Mouse (Mus musculus) heart, adult 2 months (tissue): ENCODE results near the gene Atl1. TPM values are rescaled to one million over a fixed set of nuclear protein-coding genes. Genes with fewer than 3 reads are reported as not detected.

Source experiments
- DNase-seq, 2 experiments: peaks; one replicate each; pipeline ENCODE4 v3.0.0; 2021
- H3K27ac ChIP-seq: fragments of 200-600 bp; 2 replicates; pipeline ENCODE4 v1.8.1; 2022
- H3K27me3 ChIP-seq: fragments of 200-500 bp; 2 replicates; pipeline ENCODE4 v1.6.1; 2012; ENCODE audit warnings: mild to moderate bottlenecking, low read length, inconsistent platforms, mixed read lengths; ENCODE audit not compliant: control insufficient read depth, insufficient read depth
- H3K36me3 ChIP-seq: fragments of 200-500 bp; 2 replicates; pipeline ENCODE4 v1.6.1; 2012; ENCODE audit warnings: low read length, inconsistent platforms; ENCODE audit not compliant: control insufficient read depth, insufficient read depth
- H3K4me1 ChIP-seq: fragments of 200-500 bp; 2 replicates; pipeline ENCODE4 v1.6.1; 2011; ENCODE audit warnings: low read length; ENCODE audit not compliant: control insufficient read depth, insufficient read depth
- H3K4me3 ChIP-seq: fragments of 200-600 bp; 2 replicates; pipeline ENCODE4 v1.8.1; 2022
- H3K79me2 ChIP-seq: fragments of 200-500 bp; replicated peaks from 2 replicates; pipeline ENCODE4 v1.6.1; 2012; ENCODE audit warnings: mild to moderate bottlenecking, inconsistent platforms, low read length, moderate library complexity, mixed read lengths; ENCODE audit not compliant: control insufficient read depth, insufficient read depth
- H3K9ac ChIP-seq: fragments of 200-500 bp; 2 replicates; pipeline ENCODE4 v1.6.1; 2012; ENCODE audit warnings: low read depth, mild to moderate bottlenecking, control low read depth, inconsistent platforms, low read length, mixed read lengths
- CTCF ChIP-seq: fragments of 200-600 bp; IDR thresholded peaks from 2 replicates; pipeline ENCODE4 v1.8.1; 2022; ENCODE audit warnings: antibody characterized with exemption, mild to moderate bottlenecking, moderate library complexity
- EP300 ChIP-seq: fragments of 200-500 bp; IDR thresholded peaks from 2 replicates; pipeline ENCODE4 v1.6.1; 2011; ENCODE audit warnings: low read depth, low read length, control low read depth; ENCODE audit not compliant: insufficient read depth
- POLR2A ChIP-seq: fragments of 200-500 bp; IDR thresholded peaks from 2 replicates; pipeline ENCODE4 v1.6.1; 2011; ENCODE audit warnings: mild to moderate bottlenecking, low read depth, low read length, control low read depth; ENCODE audit not compliant: insufficient read depth
- WGBS: fragments of 180-500 bp; shearing (Covaris S2); methylation state at CpG from one replicate; pipeline ENCODE4 v1.1.7; 2018; 5-methylcytosine and 5-hydroxymethylcytosine counted together
- intact Hi-C: fragments of 180-260 bp; cut with DNase I; formaldehyde crosslinking; loops from one replicate; pipeline ENCODE4 v1.15.1; 2025
- polyA plus RNA-seq: library from polyadenylated mRNA; depleted of rRNA; stranded (reverse); fragments of >200 nt; gene quantifications from 2 replicates; pipeline ENCODE4 v1.2.3, GENCODE M21; 2012
- total RNA-seq, 2 experiments: library from RNA; stranded (reverse); gene quantifications; 2 replicates each; pipeline ENCODE4 v1.2.3; 2021

Gene Atl1
- total and polyA plus RNA-seq, 3 experiments: 2.9 to 4.0 (median 4.0) TPM

DNA sequence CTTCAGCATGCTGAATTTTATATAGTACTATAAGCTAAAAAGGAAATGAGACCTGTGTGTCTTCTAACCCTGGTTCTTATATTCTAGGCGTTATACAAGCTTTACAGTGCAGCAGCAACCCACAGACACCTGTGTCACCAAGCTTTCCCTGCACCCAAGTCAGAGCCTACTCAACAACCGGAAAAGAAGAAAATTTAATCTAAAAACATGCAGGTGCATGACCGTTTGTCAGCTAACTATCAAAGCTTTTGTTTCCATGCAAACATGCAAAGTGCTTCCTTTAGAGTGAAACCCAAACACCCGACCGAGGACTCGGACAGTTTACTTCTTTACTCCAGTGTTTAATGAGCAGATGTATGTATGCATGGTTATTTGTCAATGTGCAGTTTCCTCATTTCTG, 70.7 kb downstream of the Atl1 start:
- no peak for DNase-seq
- peaks cover 16% of the 10 kb centered on the region for H3K36me3 ChIP-seq
- no peak overlapping the region for H3K27ac ChIP-seq
- 88% methylated on average over 6 of the region's 6 CpGs for WGBS
- no peaks in the 10 kb centered on the region for H3K27me3 ChIP-seq
- peaks cover 4% of the 10 kb centered on the region for H3K4me1 ChIP-seq
- intact Hi-C loops: loop anchor here (2.0 kb wide), 1 partner anchor 182 kb away; no protein-coding TSS in a partner anchor
- TF ChIP-seq POLR2A (no peak), EP300 (no peak), CTCF (no peak)
- no peak overlapping the region for H3K4me3 ChIP-seq
- no peaks in the 10 kb centered on the region for H3K79me2 ChIP-seq
- H3K9ac ChIP-seq: no peak overlapping the region

DNA sequence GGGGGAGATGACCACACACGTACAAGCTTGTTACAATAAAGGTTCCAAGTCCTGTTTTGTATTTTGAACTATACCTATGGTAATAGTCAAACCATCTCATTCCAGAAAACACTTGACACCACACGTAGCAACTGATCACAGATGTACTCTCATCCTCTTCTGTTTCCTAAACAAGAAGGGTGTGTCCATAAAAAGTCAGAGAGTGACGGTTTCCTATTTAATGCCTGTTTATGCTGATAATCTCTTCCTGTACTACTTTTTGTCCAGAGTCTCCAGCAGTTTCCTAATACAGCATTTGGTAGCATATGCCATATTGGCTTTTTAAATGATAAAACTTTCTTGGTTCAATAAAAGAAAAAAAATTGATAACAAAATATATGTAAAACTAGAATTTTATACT, 73.2 kb downstream of the Atl1 start:
- no peak for TF ChIP-seq POLR2A
- TF ChIP-seq EP300: no peak
- no peak for TF ChIP-seq CTCF
- Histone ChIP-seq H3K27me3 (no peaks in the 10 kb centered on the region), H3K79me2 (no peaks in the 10 kb centered on the region), H3K4me1 (peaks cover 4% of the 10 kb centered on the region), H3K36me3 (peaks cover 18% of the 10 kb centered on the region), H3K4me3 (no peak overlapping the region), H3K27ac (no peak overlapping the region; the same call in 1 of the 2 replicates), H3K9ac (no peak overlapping the region)
- no peak for DNase-seq
- intact Hi-C loops: loop anchor here (2.0 kb wide), 1 partner anchor 17 kb away; no protein-coding TSS in a partner anchor
- WGBS: 42% methylated on average over 3 of the region's 3 CpGs

DNA sequence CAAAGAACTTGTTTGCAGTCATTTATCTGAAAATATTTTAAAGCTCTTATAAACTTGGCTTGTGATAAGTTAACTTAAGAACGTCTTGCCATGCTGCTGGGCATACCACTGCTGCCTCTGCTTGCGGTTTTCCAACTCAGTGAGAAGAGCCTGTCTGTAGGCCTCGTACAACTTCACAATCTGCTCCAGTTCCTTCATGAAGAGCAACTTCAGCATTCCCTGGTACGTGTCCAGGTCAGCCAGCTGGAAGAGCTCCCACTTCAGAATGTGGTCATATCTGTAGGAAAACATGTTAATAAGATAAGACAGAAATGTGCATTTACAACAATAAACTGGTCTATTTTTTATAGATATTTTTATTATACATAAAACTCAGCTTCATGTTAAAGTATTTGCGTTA, 73.7 kb downstream of the Atl1 start:
- Histone ChIP-seq H3K36me3 (peaks cover 21% of the 10 kb centered on the region), H3K27ac (peak overlapping the region; percentile 0; the same call in 1 of the 2 replicates), H3K79me2 (no peaks in the 10 kb centered on the region), H3K27me3 (no peaks in the 10 kb centered on the region), H3K4me1 (peaks cover 4% of the 10 kb centered on the region), H3K9ac (no peak overlapping the region), H3K4me3 (no peak overlapping the region)
- peak in 1 of 2 experiments; percentile 45 for DNase-seq
- TF ChIP-seq POLR2A: no peak
- no peak for TF ChIP-seq EP300
- TF ChIP-seq CTCF: no peak
- intact Hi-C loops: loop anchor here (2.0 kb wide), 1 partner anchor 17 kb away; no protein-coding TSS in a partner anchor
- 20% methylated on average over 5 of the region's 5 CpGs for WGBS

DNA sequence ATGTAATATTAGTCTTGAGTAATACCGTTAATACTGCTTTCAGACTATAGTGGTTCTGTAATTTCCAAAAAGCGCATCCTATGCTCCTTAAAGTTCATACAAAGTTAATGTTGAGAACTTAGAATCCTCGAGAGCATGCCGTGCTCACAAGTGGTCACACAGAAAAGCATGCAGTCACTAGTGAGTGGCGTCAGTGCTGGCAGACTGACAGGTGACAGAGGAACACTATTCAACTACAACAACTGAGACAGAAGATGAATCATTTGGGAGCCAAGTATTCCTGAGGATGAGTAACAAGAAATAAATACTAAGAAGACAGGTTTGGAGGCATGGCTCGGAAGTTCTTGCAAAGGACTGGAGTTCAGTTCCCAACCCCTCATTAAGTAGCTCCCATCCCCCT, 74.7 kb downstream of the Atl1 start:
- intact Hi-C loops: loop anchor here (2.0 kb wide), 1 partner anchor 16 kb away; no protein-coding TSS in a partner anchor
- no peak overlapping the region for H3K27ac ChIP-seq
- peaks cover 25% of the 10 kb centered on the region for H3K36me3 ChIP-seq
- H3K79me2 ChIP-seq: no peaks in the 10 kb centered on the region
- TF ChIP-seq EP300 (no peak), POLR2A (no peak), CTCF (no peak)
- no peak for DNase-seq
- H3K27me3 ChIP-seq: no peaks in the 10 kb centered on the region
- WGBS: 71% methylated on average over 6 of the region's 6 CpGs
- no peak overlapping the region for H3K4me3 ChIP-seq
- H3K4me1 ChIP-seq: peaks cover 4% of the 10 kb centered on the region
- H3K9ac ChIP-seq: no peak overlapping the region

DNA sequence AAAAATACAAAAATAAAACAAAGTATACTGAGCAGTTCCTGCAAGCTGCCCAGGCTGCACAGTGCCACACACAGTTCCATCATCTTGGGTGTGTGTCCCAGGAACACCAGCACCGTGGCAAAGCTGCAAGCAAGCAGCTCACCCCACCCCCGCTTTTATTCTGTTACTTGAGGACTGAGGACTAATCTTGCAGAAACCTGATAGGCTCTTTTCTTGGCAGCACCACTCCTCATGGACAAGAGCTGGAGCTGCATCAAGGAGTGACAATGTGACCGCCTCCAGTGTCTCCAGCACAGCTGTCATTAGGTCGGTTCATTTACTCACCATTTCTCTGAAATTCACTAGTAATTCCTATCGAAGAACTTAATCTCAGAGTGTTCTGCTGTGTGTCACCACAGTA, 75.7 kb downstream of the Atl1 start:
- H3K4me3 ChIP-seq: no peak overlapping the region

DNA sequence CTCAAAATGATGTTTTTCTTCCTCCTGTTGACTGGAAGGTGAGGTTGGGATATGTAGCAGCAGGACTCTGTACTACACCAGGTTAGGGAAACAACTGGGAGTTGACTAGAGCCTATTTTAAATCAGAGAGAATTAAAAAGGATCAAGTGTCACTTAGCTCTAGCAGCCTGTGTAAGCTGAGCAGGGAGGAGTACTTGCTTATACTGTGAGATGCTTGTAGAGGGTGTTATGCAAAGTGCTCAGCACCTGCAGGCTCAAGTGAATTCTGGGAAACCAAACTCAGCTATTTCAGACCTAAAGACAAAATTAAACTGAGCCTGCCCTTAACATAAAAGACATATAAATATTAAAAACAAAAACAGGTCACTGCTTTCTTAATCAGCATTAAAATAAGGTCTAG, 81.3 kb downstream of the Atl1 start:
- H3K27me3 ChIP-seq: no peaks in the 10 kb centered on the region
- intact Hi-C loops: no loop called here
- peaks cover 5% of the 10 kb centered on the region; the same call in 1 of the 2 replicates for H3K79me2 ChIP-seq
- H3K27ac ChIP-seq: no peak overlapping the region
- no peak overlapping the region for H3K9ac ChIP-seq
- peaks cover 36% of the 10 kb centered on the region for H3K36me3 ChIP-seq
- DNase-seq: no peak
- no peak for TF ChIP-seq CTCF
- TF ChIP-seq EP300: no peak
- no peak for TF ChIP-seq POLR2A
- peaks cover 9% of the 10 kb centered on the region for H3K4me1 ChIP-seq
- no peak overlapping the region for H3K4me3 ChIP-seq

More for the DNA sequence above, 75.7 kb downstream of the Atl1 start:
- Histone ChIP-seq H3K36me3 (peaks cover 27% of the 10 kb centered on the region), H3K79me2 (peaks cover 2% of the 10 kb centered on the region; the same call in 1 of the 2 replicates), H3K27me3 (no peaks in the 10 kb centered on the region), H3K9ac (no peak overlapping the region), H3K4me1 (peaks cover 4% of the 10 kb centered on the region), H3K27ac (no peak overlapping the region)
- intact Hi-C loops: no loop called here
- 39% methylated on average over 5 of the region's 5 CpGs for WGBS
- TF ChIP-seq EP300 (no peak), POLR2A (no peak), CTCF (no peak)
- peak in 1 of 2 experiments; percentile 39 for DNase-seq
